Mouse (Mus musculus) myocyte (in vitro differentiated cells): ENCODE measurements at regions not wholly inside any gene's neighbourhood (a gene's known extent, or its start where the extent isn't known, plus 50 kb on each side); places are given as distances from the start of the nearest gene placed in this dataset.

Experiments
- CEBPB ChIP-seq: IDR thresholded peaks from 2 replicates; pipeline ENCODE4 v1.6.1; 2011; ENCODE audit warnings: mild to moderate bottlenecking, moderate library complexity; ENCODE audit not compliant: poor library complexity, insufficient read depth, severe bottlenecking
- E2F4 ChIP-seq: IDR thresholded peaks from one replicate; pipeline ENCODE4 v1.6.1; 2011; ENCODE audit warnings: mild to moderate bottlenecking, control low read depth, moderate library complexity; ENCODE audit not compliant: insufficient read depth
- MAX ChIP-seq: IDR thresholded peaks from one replicate; pipeline ENCODE4 v1.6.1; 2011; ENCODE audit warnings: low read depth, mild to moderate bottlenecking, control low read depth
- MYOD1 ChIP-seq, 3 experiments: IDR thresholded peaks; one replicate each; pipeline ENCODE4 v1.6.1; 2011; ENCODE audit warnings: control low read depth in 2 of 3, low read depth in 2 of 3, mild to moderate bottlenecking in 2 of 3, moderate library complexity in 1 of 3; ENCODE audit not compliant: insufficient read length in 2 of 3, control insufficient read depth in 1 of 3
- MYOG ChIP-seq, 3 experiments: IDR thresholded peaks; one replicate each; pipeline ENCODE4 v1.6.1; 2011; ENCODE audit warnings: control low read depth in 2 of 3, low read depth in 2 of 3, mild to moderate bottlenecking in 2 of 3; ENCODE audit not compliant: insufficient read length in 2 of 3, control insufficient read depth in 1 of 3, insufficient read depth in 1 of 3
- POLR2A ChIP-seq: IDR thresholded peaks from one replicate; pipeline ENCODE4 v1.6.1; 2011; ENCODE audit warnings: low read depth, mild to moderate bottlenecking, control low read depth, moderate library complexity; ENCODE audit not compliant: insufficient read length
- POLR2AphosphoS2 ChIP-seq: IDR thresholded peaks from one replicate; pipeline ENCODE4 v1.6.1; 2011; ENCODE audit warnings: low read depth, control low read depth; ENCODE audit not compliant: insufficient read length
- REST ChIP-seq: IDR thresholded peaks from one replicate; pipeline ENCODE4 v1.6.1; 2011; ENCODE audit warnings: mild to moderate bottlenecking, control low read depth, moderate library complexity; ENCODE audit not compliant: insufficient read depth, insufficient read length
- TCF12 ChIP-seq: IDR thresholded peaks from one replicate; pipeline ENCODE4 v1.6.1; 2011; ENCODE audit warnings: mild to moderate bottlenecking, control low read depth; ENCODE audit not compliant: poor library complexity, insufficient read depth, severe bottlenecking
- USF1 ChIP-seq: IDR thresholded peaks from one replicate; pipeline ENCODE4 v1.6.1; 2011; ENCODE audit warnings: low read depth, mild to moderate bottlenecking, control low read depth, moderate library complexity

GRCm38 (mm10) chr16:51521317-51522092 is 509.5 kb upstream of the Cblb start:
- TF ChIP-seq POLR2A (no peak), POLR2AphosphoS2 (no peak), TCF12 (no peak), MYOD1 (IDR thresholded peaks at IDR 0.05; ENCODE audit: control insufficient read depth in 1 of 3, insufficient read length in 2 of 3, low read depth in 2 of 3) (no peak), E2F4 (no peak), MYOG (IDR thresholded peaks at IDR 0.05; ENCODE audit: control insufficient read depth in 1 of 3, insufficient read depth in 1 of 3, insufficient read length in 2 of 3, low read depth in 2 of 3) (no peak), USF1 (no peak), CEBPB (no peak), REST (no peak), MAX (no peak)
